Comparison of ENCODE assay signal across 13 mouse cellular contexts in the genomic region with DNA sequence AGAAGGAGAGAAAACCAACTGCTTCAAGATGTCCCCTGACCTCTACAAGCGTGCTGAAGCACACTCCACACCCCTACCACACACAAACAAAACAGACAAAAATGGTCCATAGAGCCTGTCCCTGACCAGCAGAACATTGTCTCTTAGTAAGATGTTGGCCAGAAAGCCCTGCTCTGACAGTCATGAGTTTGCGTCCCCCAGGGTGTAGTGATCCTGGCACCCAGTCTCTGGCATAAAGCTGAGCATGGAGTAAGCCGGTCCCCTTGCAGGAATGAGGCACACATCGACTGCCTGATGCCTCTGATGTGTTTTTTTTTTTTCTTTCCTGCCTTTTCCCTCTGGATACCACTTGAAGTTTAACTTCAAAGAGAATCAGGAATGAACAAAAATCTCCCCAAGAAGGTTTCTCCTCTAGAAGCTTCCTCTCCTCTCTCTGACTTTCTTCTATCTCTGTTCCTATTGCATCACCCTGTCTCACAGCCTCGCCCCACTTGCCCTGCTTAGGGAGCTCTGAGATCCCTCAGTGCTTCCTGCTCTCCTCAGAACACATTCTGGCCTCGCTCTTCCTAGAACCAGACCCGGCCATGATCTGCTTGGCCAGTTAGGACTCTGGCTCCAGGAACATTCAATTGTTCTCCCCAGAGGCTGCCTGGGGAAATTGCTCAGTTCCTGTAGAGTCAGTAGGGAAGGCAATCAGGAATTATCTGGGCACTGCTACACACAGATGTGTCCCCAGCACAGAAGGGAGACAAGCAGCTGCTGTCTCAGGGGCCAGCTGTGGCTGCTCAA. TPM values are rescaled to one million over a fixed set of nuclear protein-coding genes. Genes with fewer than 3 reads are reported as not detected.
DNase-seq lines count a peak whose midpoint lies in the region; ATAC-seq lines count a peak whose summit lies in the region.
"Had no signal": no experiment of that assay in that cellular context is flagged by ENCODE, and none has a peak within 500 bp of the region (broad histone marks: within the 10 kb centered on the region; RNA-seq: fewer than 3 reads in every experiment).

No protein-coding gene starts in this region.

- H3K9ac ChIP-seq in heart, embryonic 15.5 days, result no peak overlapping the region
- 0 out of 2 replicates have a peak overlapping the region, but pooled peaks have one; percentile 24 for H3K9ac ChIP-seq in lung, embryonic 16.5 days (ENCODE audit: low read length)

- no peaks in the 10 kb centered on the region for H3K36me3 ChIP-seq in heart, embryonic 15.5 days
- no peaks in the 10 kb centered on the region for H3K36me3 ChIP-seq in lung, embryonic 16.5 days (ENCODE audit: control insufficient read depth, insufficient read depth, low read length)

- WGBS in heart, embryonic 15.5 days, result 56% methylated on average over 7 of the region's 7 CpGs
- 65% methylated on average over 7 of the region's 7 CpGs for WGBS in lung, embryonic 16.5 days

- H3K4me2 ChIP-seq in heart, embryonic 15.5 days, result no peak overlapping the region
- H3K4me2 ChIP-seq in lung, embryonic 16.5 days (ENCODE audit: low read depth, low read length), result no peak overlapping the region

- 0 out of 2 replicates have a peak, but pooled peaks cover 7% of the 10 kb centered on the region for H3K9me3 ChIP-seq in heart, embryonic 15.5 days (replicated peaks)
- no peaks in the 10 kb centered on the region for H3K9me3 ChIP-seq in lung, embryonic 16.5 days (ENCODE audit: control insufficient read depth, low read length)

- no peaks in the 10 kb centered on the region for H3K4me1 ChIP-seq in heart, embryonic 15.5 days (replicated peaks)
- no peaks in the 10 kb centered on the region for H3K4me1 ChIP-seq in lung, embryonic 16.5 days (replicated peaks; ENCODE audit: control insufficient read depth, insufficient read depth, low read length)

- H3K27me3 ChIP-seq in heart, embryonic 15.5 days, result no peaks in the 10 kb centered on the region; the same call in 1 of the 2 replicates
- H3K27me3 ChIP-seq in lung, embryonic 16.5 days (ENCODE audit: control insufficient read depth, insufficient read depth, low read depth, low read length), result no peaks in the 10 kb centered on the region; the same call in 1 of the 2 replicates

- peak; percentile 58; the same call in 1 of the 2 replicates for ATAC-seq in heart, embryonic 15.5 days (replicated peaks; ENCODE audit: insufficient number of reproducible peaks, insufficient read depth, low FRiP score, low read depth)
- peak; percentile 85 for ATAC-seq in lung, embryonic 16.5 days (ENCODE audit: low read depth)
- ATAC-seq in frontal cortex, adult (ENCODE audit: low TSS enrichment), result no peak

- peak; percentile 9 for DNase-seq in kidney, adult 18-20 months
- no peak for DNase-seq in kidney, adult 11 months
- peak; percentile 90 for DNase-seq in adipocyte (ENCODE audit: low spot score)
- no peak for DNase-seq in cerebellum, postnatal 4 days (ENCODE audit: low spot score in 2 of 2)
- DNase-seq in yolk sac, embryonic 10.5 days (ENCODE audit: low spot score), result no peak
- DNase-seq: left cerebral cortex, postnatal 4 days; spleen, adult 18-20 months; thymus, postnatal 36 days had no signal

- H3K4me3 ChIP-seq in heart, embryonic 15.5 days, result no peak overlapping the region
- H3K4me3 ChIP-seq in lung, embryonic 16.5 days (ENCODE audit: low read length), result no peak overlapping the region

- peak overlapping the region; percentile 20; the same call in 1 of the 2 replicates for H3K27ac ChIP-seq in heart, embryonic 15.5 days
- no peak overlapping the region for H3K27ac ChIP-seq in lung, embryonic 16.5 days (ENCODE audit: low read length)
- H3K27ac ChIP-seq: macrophage had no signal

RNA-seq across cellular contexts. Expression of gene Lep, which starts 28.1 kb away (rescaled TPM):
- polyA plus RNA-seq in heart, embryonic 15.5 days (2015; fragmentation: Nextera tagmentation; extraction: Ambion mirVana), result not detected in 2 replicates
- polyA plus RNA-seq in lung, embryonic 16.5 days (2015; fragmentation: Nextera tagmentation; extraction: Ambion mirVana), result not detected in 2 replicates
- polyA plus RNA-seq: intestine, embryonic 14.5 days; macrophage had no signal

Comparison
In these comparisons a context has a peak if more than half of its experiments do, and no peak if none do; other contexts are left out.
1. DNase-seq: peak in kidney, adult 18-20 months (single experiment) and adipocyte (single experiment); none in kidney, adult 11 months (single experiment), cerebellum, postnatal 4 days (0 of 2) and yolk sac, embryonic 10.5 days (single experiment).